Mouse (Mus musculus) frontal cortex, adult 2 months (tissue): Measurements from ENCODE around the gene Shisa9. TPM values are rescaled to one million over a fixed set of nuclear protein-coding genes. Genes with fewer than 3 reads are reported as not detected.

Experiments
- DNase-seq, 2 experiments: peaks; one replicate each; pipeline ENCODE4 v3.0.0; 2022; ENCODE audit warnings: low spot score in 1 of 2; ENCODE audit errors: extremely low spot score in 1 of 2
- polyA plus RNA-seq: library from polyadenylated mRNA; depleted of rRNA; stranded (reverse); fragments of >200 nt; gene quantifications from 2 replicates; pipeline ENCODE4 v1.2.3, GENCODE M21; 2012

Shisa9 gene
- polyA plus RNA-seq, 1 experiment, result 70.7 TPM

- peak in 1 of 2 experiments; percentile 8 for DNase-seq
Measured at GRCm38 (mm10) chr16:12178031-12178430, 194.1 kb downstream of the Shisa9 start.

- DNase-seq, result no peak
Measured at GRCm38 (mm10) chr16:12189739-12190138, 205.8 kb downstream of the Shisa9 start.

- no peak for DNase-seq
Measured at GRCm38 (mm10) chr16:12196841-12197240, 212.9 kb downstream of the Shisa9 start.

- DNase-seq, result peak in 1 of 2 experiments; percentile 67
Measured at GRCm38 (mm10) chr16:12197611-12198010, 213.7 kb downstream of the Shisa9 start.

- peak in 1 of 2 experiments; percentile 64 for DNase-seq
Measured at GRCm38 (mm10) chr16:12201216-12201615, 217.3 kb downstream of the Shisa9 start.

GRCm38 (mm10) chr16:12202151-12202550 lies 218.2 kb downstream of the Shisa9 start:
- peak in 1 of 2 experiments; percentile 40 for DNase-seq

GRCm38 (mm10) chr16:12203055-12203454 lies 219.1 kb downstream of the Shisa9 start:
- no peak for DNase-seq

- DNase-seq, result no peak
Measured at GRCm38 (mm10) chr16:12204423-12204822, 220.5 kb downstream of the Shisa9 start.

- no peak for DNase-seq
Measured at GRCm38 (mm10) chr16:12206421-12206950, 222.6 kb downstream of the Shisa9 start.

GRCm38 (mm10) chr16:12206951-12207350 lies 223.0 kb downstream of the Shisa9 start:
- no peak for DNase-seq

GRCm38 (mm10) chr16:12209355-12209754 lies 225.4 kb downstream of the Shisa9 start:
- DNase-seq, result no peak

- DNase-seq, result peak in 1 of 2 experiments; percentile 40
Measured at GRCm38 (mm10) chr16:12209819-12210218, 225.9 kb downstream of the Shisa9 start.

- DNase-seq, result no peak
Measured at GRCm38 (mm10) chr16:12214018-12214417, 230.1 kb downstream of the Shisa9 start.

- no peak for DNase-seq
Measured at GRCm38 (mm10) chr16:12217289-12218150, 233.6 kb downstream of the Shisa9 start.

GRCm38 (mm10) chr16:12218151-12218532 lies 234.2 kb downstream of the Shisa9 start:
- DNase-seq, result no peak

GRCm38 (mm10) chr16:12219821-12220220 lies 235.9 kb downstream of the Shisa9 start:
- DNase-seq, result no peak

GRCm38 (mm10) chr16:12223537-12223936 lies 239.6 kb downstream of the Shisa9 start:
- no peak for DNase-seq

- DNase-seq, result no peak
Measured at GRCm38 (mm10) chr16:12226937-12227336, 243.0 kb downstream of the Shisa9 start.

- DNase-seq, result peak in 1 of 2 experiments; percentile 25
Measured at GRCm38 (mm10) chr16:12233288-12233687, 249.4 kb downstream of the Shisa9 start.

- no peak for DNase-seq
Measured at GRCm38 (mm10) chr16:12234289-12234688, 250.4 kb downstream of the Shisa9 start.

GRCm38 (mm10) chr16:12238611-12239010 lies 254.7 kb downstream of the Shisa9 start:
- DNase-seq, result no peak

GRCm38 (mm10) chr16:12259361-12259760 lies 275.4 kb downstream of the Shisa9 start:
- no peak for DNase-seq
